Mouse (Mus musculus): ENCODE data around the gene Poc1a. TPM values are rescaled to one million over a fixed set of nuclear protein-coding genes. Genes with fewer than 3 reads are reported as not detected.

Poc1a gene
- total and polyA plus RNA-seq, 2 experiments from 2014 or later, result 12.3 to 13.6 TPM

GRCm38 (mm10) chr9:106254001-106254400 is 26.9 kb upstream of the Poc1a start:
- no peaks in the 10 kb centered on the region for H3K27me3 ChIP-seq (ENCODE audit: control insufficient read depth, insufficient read depth, low read length)
- 63% methylated on average over 2 of the region's 2 CpGs for WGBS
- ATAC-seq (ENCODE audit: insufficient read depth, low read depth) (no peak), DNase-seq (ENCODE audit: low spot score) (no peak)
- H3K9ac ChIP-seq (replicated peaks; ENCODE audit: low read depth, low read length), result no peak overlapping the region
- no peak overlapping the region for H3K4me2 ChIP-seq (ENCODE audit: low read depth, low read length)
- H3K36me3 ChIP-seq (replicated peaks; ENCODE audit: control insufficient read depth, insufficient read depth, low read length), result no peaks in the 10 kb centered on the region
- no peaks in the 10 kb centered on the region for H3K4me1 ChIP-seq (ENCODE audit: control insufficient read depth, insufficient read depth)
- H3K9me3 ChIP-seq (replicated peaks; ENCODE audit: control insufficient read depth, low read length), result no peaks in the 10 kb centered on the region
- H3K27ac ChIP-seq (ENCODE audit: low read depth), result no peak overlapping the region
- H3K4me3 ChIP-seq (ENCODE audit: low read depth, low read length), result no peak overlapping the region
- TF ChIP-seq CTCF (IDR thresholded peaks at IDR 0.05; ENCODE audit: low read depth), result no peak
- no peak for TF ChIP-seq EP300 (IDR thresholded peaks at IDR 0.05; ENCODE audit: low read depth)

- Histone ChIP-seq H3K9me3 (replicated peaks; ENCODE audit: control insufficient read depth, low read length) (no peaks in the 10 kb centered on the region), H3K4me1 (ENCODE audit: control insufficient read depth, insufficient read depth) (no peaks in the 10 kb centered on the region), H3K36me3 (replicated peaks; ENCODE audit: control insufficient read depth, insufficient read depth, low read length) (no peaks in the 10 kb centered on the region), H3K27ac (ENCODE audit: low read depth) (no peak overlapping the region), H3K9ac (replicated peaks; ENCODE audit: low read depth, low read length) (no peak overlapping the region), H3K27me3 (ENCODE audit: control insufficient read depth, insufficient read depth, low read length) (no peaks in the 10 kb centered on the region), H3K4me3 (ENCODE audit: low read depth, low read length) (no peak overlapping the region), H3K4me2 (ENCODE audit: low read depth, low read length) (no peak overlapping the region)
- no peak for TF ChIP-seq CTCF (IDR thresholded peaks at IDR 0.05; ENCODE audit: low read depth)
- no peak for TF ChIP-seq EP300 (IDR thresholded peaks at IDR 0.05; ENCODE audit: low read depth)
- 71% methylated on average over 4 of the region's 4 CpGs for WGBS
- no peak for DNase-seq (ENCODE audit: low spot score)
- no peak for ATAC-seq (ENCODE audit: insufficient read depth, low read depth)
These were observed 22.4 kb upstream of the Poc1a start for GRCm38 (mm10) chr9:106258412-106258811.

- Histone ChIP-seq H3K4me2 (ENCODE audit: low read depth, low read length) (no peak overlapping the region), H3K27ac (ENCODE audit: low read depth) (no peak overlapping the region), H3K4me1 (ENCODE audit: control insufficient read depth, insufficient read depth) (no peaks in the 10 kb centered on the region), H3K4me3 (ENCODE audit: low read depth, low read length) (no peak overlapping the region), H3K27me3 (ENCODE audit: control insufficient read depth, insufficient read depth, low read length) (no peaks in the 10 kb centered on the region), H3K9ac (replicated peaks; ENCODE audit: low read depth, low read length) (no peak overlapping the region), H3K9me3 (replicated peaks; ENCODE audit: control insufficient read depth, low read length) (no peaks in the 10 kb centered on the region), H3K36me3 (replicated peaks; ENCODE audit: control insufficient read depth, insufficient read depth, low read length) (no peaks in the 10 kb centered on the region)
- WGBS, result 60% methylated on average over 5 of the region's 5 CpGs
- ATAC-seq (ENCODE audit: insufficient read depth, low read depth) (no peak), DNase-seq (ENCODE audit: low spot score) (no peak)
- no peak for TF ChIP-seq EP300 (IDR thresholded peaks at IDR 0.05; ENCODE audit: low read depth)
- TF ChIP-seq CTCF (IDR thresholded peaks at IDR 0.05; ENCODE audit: low read depth), result no peak
These were observed 21.9 kb upstream of the Poc1a start for GRCm38 (mm10) chr9:106258990-106259389.

GRCm38 (mm10) chr9:106261058-106261457 is 19.8 kb upstream of the Poc1a start:
- DNase-seq (ENCODE audit: low spot score), result no peak
- no peaks in the 10 kb centered on the region for H3K36me3 ChIP-seq (replicated peaks; ENCODE audit: control insufficient read depth, insufficient read depth, low read length)
- no peak overlapping the region for H3K9ac ChIP-seq (replicated peaks; ENCODE audit: low read depth, low read length)
- H3K4me1 ChIP-seq (ENCODE audit: control insufficient read depth, insufficient read depth), result no peaks in the 10 kb centered on the region
- TF ChIP-seq CTCF (IDR thresholded peaks at IDR 0.05; ENCODE audit: low read depth) (no peak), EP300 (IDR thresholded peaks at IDR 0.05; ENCODE audit: low read depth) (no peak)
- H3K27ac ChIP-seq (ENCODE audit: low read depth), result no peak overlapping the region
- 78% methylated on average over 6 of the region's 6 CpGs for WGBS
- H3K4me3 ChIP-seq (ENCODE audit: low read depth, low read length), result no peak overlapping the region
- no peak for ATAC-seq (ENCODE audit: insufficient read depth, low read depth)
- H3K27me3 ChIP-seq (ENCODE audit: control insufficient read depth, insufficient read depth, low read length), result no peaks in the 10 kb centered on the region
- H3K4me2 ChIP-seq (ENCODE audit: low read depth, low read length), result no peak overlapping the region
- H3K9me3 ChIP-seq (replicated peaks; ENCODE audit: control insufficient read depth, low read length), result no peaks in the 10 kb centered on the region

GRCm38 (mm10) chr9:106261491-106261890 is 19.4 kb upstream of the Poc1a start:
- Histone ChIP-seq H3K27ac (ENCODE audit: low read depth) (no peak overlapping the region), H3K4me3 (ENCODE audit: low read depth, low read length) (no peak overlapping the region), H3K36me3 (replicated peaks; ENCODE audit: control insufficient read depth, insufficient read depth, low read length) (no peaks in the 10 kb centered on the region), H3K27me3 (ENCODE audit: control insufficient read depth, insufficient read depth, low read length) (no peaks in the 10 kb centered on the region), H3K4me2 (ENCODE audit: low read depth, low read length) (no peak overlapping the region), H3K9ac (replicated peaks; ENCODE audit: low read depth, low read length) (no peak overlapping the region), H3K9me3 (replicated peaks; ENCODE audit: control insufficient read depth, low read length) (no peaks in the 10 kb centered on the region), H3K4me1 (ENCODE audit: control insufficient read depth, insufficient read depth) (no peaks in the 10 kb centered on the region)
- TF ChIP-seq EP300 (IDR thresholded peaks at IDR 0.05; ENCODE audit: low read depth) (no peak), CTCF (IDR thresholded peaks at IDR 0.05; ENCODE audit: low read depth) (no peak)
- 73% methylated on average over 3 of the region's 3 CpGs for WGBS
- ATAC-seq (ENCODE audit: insufficient read depth, low read depth), result no peak
- no peak for DNase-seq (ENCODE audit: low spot score)

GRCm38 (mm10) chr9:106262075-106262474 is 18.8 kb upstream of the Poc1a start:
- ATAC-seq (ENCODE audit: insufficient read depth, low read depth) (no peak), DNase-seq (ENCODE audit: low spot score) (no peak)
- Histone ChIP-seq H3K36me3 (replicated peaks; ENCODE audit: control insufficient read depth, insufficient read depth, low read length) (no peaks in the 10 kb centered on the region), H3K4me2 (ENCODE audit: low read depth, low read length) (no peak overlapping the region), H3K27me3 (ENCODE audit: control insufficient read depth, insufficient read depth, low read length) (no peaks in the 10 kb centered on the region), H3K4me3 (ENCODE audit: low read depth, low read length) (no peak overlapping the region), H3K9ac (replicated peaks; ENCODE audit: low read depth, low read length) (no peak overlapping the region), H3K27ac (ENCODE audit: low read depth) (no peak overlapping the region), H3K9me3 (replicated peaks; ENCODE audit: control insufficient read depth, low read length) (no peaks in the 10 kb centered on the region), H3K4me1 (ENCODE audit: control insufficient read depth, insufficient read depth) (no peaks in the 10 kb centered on the region)
- WGBS, result 69% methylated on average over 3 of the region's 3 CpGs
- no peak for TF ChIP-seq EP300 (IDR thresholded peaks at IDR 0.05; ENCODE audit: low read depth)
- no peak for TF ChIP-seq CTCF (IDR thresholded peaks at IDR 0.05; ENCODE audit: low read depth)
